Mouse (Mus musculus): ENCODE data around the gene Snx5.

Snx5 gene

GRCm38 (mm10) chr2:144226906-144227586 is 43.7 kb downstream of the Snx5 start:
- no peak for DNase-seq

- no peak for DNase-seq
Measured at GRCm38 (mm10) chr2:144224351-144224750, 46.4 kb downstream of the Snx5 start.

GRCm38 (mm10) chr2:144215601-144216000 is 55.1 kb downstream of the Snx5 start:
- no peak for DNase-seq

GRCm38 (mm10) chr2:144215195-144215594 is 55.5 kb downstream of the Snx5 start:
- peak; percentile 62 for DNase-seq

GRCm38 (mm10) chr2:144214508-144215185 is 56.1 kb downstream of the Snx5 start:
- DNase-seq, result peak; percentile 37

- DNase-seq, result no peak
Measured at GRCm38 (mm10) chr2:144213803-144214202, 56.9 kb downstream of the Snx5 start.

GRCm38 (mm10) chr2:144209425-144209824 is 61.3 kb downstream of the Snx5 start:
- DNase-seq, result no peak

GRCm38 (mm10) chr2:144207365-144207764 is 63.3 kb downstream of the Snx5 start:
- no peak for DNase-seq

GRCm38 (mm10) chr2:144203001-144203400 is 67.7 kb downstream of the Snx5 start:
- DNase-seq, result no peak

GRCm38 (mm10) chr2:144202567-144202966 is 68.1 kb downstream of the Snx5 start:
- no peak for DNase-seq

GRCm38 (mm10) chr2:144202151-144202550 is 68.6 kb downstream of the Snx5 start:
- no peak for DNase-seq
